Mouse (Mus musculus) midbrain, embryonic 11.5 days (tissue): ENCODE results near the gene Rpl18a. TPM values are rescaled to one million over a fixed set of nuclear protein-coding genes. Genes with fewer than 3 reads are reported as not detected.

Experiments
- ATAC-seq: fragments of 200-750 bp; cut with Nextera tagmentation; 2 replicates; pipeline ENCODE4 v1.8.0; 2017; ENCODE audit warnings: moderate TSS enrichment, moderate library complexity; ENCODE audit not compliant: low FRiP score
- DNase-seq: peaks from one replicate; pipeline ENCODE4 v3.0.0; 2015; ENCODE audit warnings: low spot score; ENCODE audit errors: missing footprints
- H3K27ac ChIP-seq: fragments of 300-500 bp; sonication (generic); 2 replicates; pipeline ENCODE4 v1.5.1; 2014; ENCODE audit warnings: low read depth, low read length
- H3K27me3 ChIP-seq: fragments of 300-500 bp; sonication (generic); 2 replicates; pipeline ENCODE4 v1.6.1; 2014; ENCODE audit warnings: mild to moderate bottlenecking, low read length, moderate library complexity, mixed read lengths; ENCODE audit not compliant: control insufficient read depth, insufficient read depth
- H3K36me3 ChIP-seq: fragments of 300-500 bp; sonication (generic); 2 replicates; pipeline ENCODE4 v1.6.1; 2014; ENCODE audit warnings: mild to moderate bottlenecking, low read length, moderate library complexity, mixed read lengths; ENCODE audit not compliant: control insufficient read depth, insufficient read depth
- H3K4me1 ChIP-seq: fragments of 300-500 bp; sonication (generic); 2 replicates; pipeline ENCODE4 v1.6.1; 2014; ENCODE audit warnings: low read length; ENCODE audit not compliant: control insufficient read depth, insufficient read depth
- H3K4me2 ChIP-seq: fragments of 300-500 bp; sonication (generic); 2 replicates; pipeline ENCODE4 v1.6.1; 2014; ENCODE audit warnings: mild to moderate bottlenecking, moderate library complexity
- H3K4me3 ChIP-seq: fragments of 300-500 bp; sonication (generic); 2 replicates; pipeline ENCODE4 v1.5.1; 2014; ENCODE audit warnings: low read depth, low read length
- H3K9ac ChIP-seq: fragments of 300-500 bp; sonication (generic); 2 replicates; pipeline ENCODE4 v1.6.1; 2014; ENCODE audit warnings: low read length
- H3K9me3 ChIP-seq: fragments of 300-500 bp; sonication (generic); 2 replicates; pipeline ENCODE4 v1.6.1; 2016; ENCODE audit warnings: low read length; ENCODE audit not compliant: control insufficient read depth
- WGBS: fragments of 180-500 bp; shearing (Covaris S2); extraction: QIAGEN DNeasy Blood & Tissue Kit; methylation state at CpG from one replicate; pipeline ENCODE4 v1.1.7; 2014; 5-methylcytosine and 5-hydroxymethylcytosine counted together
- polyA plus RNA-seq: library from polyadenylated mRNA; unstranded; fragments of >200 nt; fragmentation: Nextera tagmentation; extraction: Ambion mirVana; gene quantifications from 2 replicates; pipeline ENCODE4 v1.2.1, GENCODE M21; 2014

Gene Rpl18a
- polyA plus RNA-seq, 1 experiment from 2014 or later = 3,086 TPM

GRCm38 (mm10) chr8:70869199-70869571, 28.0 kb downstream of the Rpl18a start:
- H3K4me2 ChIP-seq = peak overlapping the region; percentile 27; the same call in 1 of the 2 replicates
- H3K27me3 ChIP-seq = no peaks in the 10 kb centered on the region
- peak overlapping the region; percentile 33 for H3K9ac ChIP-seq
- H3K4me1 ChIP-seq = peaks cover 32% of the 10 kb centered on the region
- ATAC-seq (no peak), DNase-seq (peak; percentile 87)
- peak overlapping the region; percentile 32 for H3K27ac ChIP-seq
- 0 out of 2 replicates have a peak overlapping the region, but pooled peaks have one; percentile 7 for H3K4me3 ChIP-seq
- no peaks in the 10 kb centered on the region for H3K9me3 ChIP-seq
- 23% methylated on average over 5 of the region's 5 CpGs for WGBS
- peaks cover 4% of the 10 kb centered on the region; the same call in 1 of the 2 replicates for H3K36me3 ChIP-seq

- 16% methylated on average over 39 of the region's 40 CpGs for WGBS
- Histone ChIP-seq H3K4me2 (peak overlapping the region; percentile 27; the same call in 1 of the 2 replicates), H3K4me1 (peaks cover 37% of the 10 kb centered on the region), H3K9ac (peak overlapping the region; percentile 33), H3K27me3 (no peaks in the 10 kb centered on the region), H3K27ac (peak overlapping the region; percentile 0), H3K36me3 (peaks cover 4% of the 10 kb centered on the region; the same call in 1 of the 2 replicates), H3K9me3 (no peaks in the 10 kb centered on the region), H3K4me3 (no peak overlapping the region)
- ATAC-seq (no peak), DNase-seq (peak; percentile 94)
Measured at GRCm38 (mm10) chr8:70868559-70869198, 28.5 kb downstream of the Rpl18a start.

- Histone ChIP-seq H3K27ac (peak overlapping the region; percentile 86; the same call in 1 of the 2 replicates), H3K27me3 (peaks cover 10% of the 10 kb centered on the region; the same call in 1 of the 2 replicates), H3K36me3 (peaks cover 4% of the 10 kb centered on the region; the same call in 1 of the 2 replicates), H3K4me1 (peaks cover 49% of the 10 kb centered on the region), H3K9me3 (no peaks in the 10 kb centered on the region), H3K4me3 (no peak overlapping the region), H3K4me2 (peak overlapping the region; percentile 48; the same call in 1 of the 2 replicates), H3K9ac (peak overlapping the region; percentile 64; the same call in 1 of the 2 replicates)
- ATAC-seq (no peak), DNase-seq (peak; percentile 86)
- WGBS = 86% methylated on average over 7 of the region's 7 CpGs
Measured at GRCm38 (mm10) chr8:70866566-70866965, 30.6 kb downstream of the Rpl18a start.

GRCm38 (mm10) chr8:70866001-70866520, 31.2 kb downstream of the Rpl18a start:
- Histone ChIP-seq H3K4me3 (peak overlapping the region; percentile 15), H3K9ac (peak overlapping the region; percentile 64), H3K27ac (peak overlapping the region; percentile 86), H3K9me3 (no peaks in the 10 kb centered on the region), H3K36me3 (peaks cover 4% of the 10 kb centered on the region; the same call in 1 of the 2 replicates), H3K4me1 (peaks cover 49% of the 10 kb centered on the region), H3K27me3 (peaks cover 12% of the 10 kb centered on the region; the same call in 1 of the 2 replicates), H3K4me2 (peak overlapping the region; percentile 48)
- DNase-seq = no peak
- ATAC-seq = peak; percentile 17
- WGBS = 9% methylated on average over 12 of the region's 12 CpGs

- Histone ChIP-seq H3K4me2 (peak overlapping the region; percentile 98), H3K27ac (peak overlapping the region; percentile 97), H3K4me1 (peaks cover 49% of the 10 kb centered on the region), H3K4me3 (peak overlapping the region; percentile 62), H3K36me3 (peaks cover 4% of the 10 kb centered on the region; the same call in 1 of the 2 replicates), H3K9ac (peak overlapping the region; percentile 90), H3K27me3 (peaks cover 12% of the 10 kb centered on the region; the same call in 1 of the 2 replicates), H3K9me3 (no peaks in the 10 kb centered on the region)
- DNase-seq = peak; percentile 100
- ATAC-seq = peak; percentile 85
- under 1% methylated on average over 46 of the region's 46 CpGs for WGBS
Measured at GRCm38 (mm10) chr8:70865350-70866000, 31.7 kb downstream of the Rpl18a start.

- Histone ChIP-seq H3K9me3 (no peaks in the 10 kb centered on the region), H3K4me1 (peaks cover 49% of the 10 kb centered on the region), H3K27ac (peak overlapping the region; percentile 97), H3K4me2 (peak overlapping the region; percentile 98), H3K36me3 (peaks cover 4% of the 10 kb centered on the region; the same call in 1 of the 2 replicates), H3K4me3 (peak overlapping the region; percentile 62), H3K9ac (peak overlapping the region; percentile 90), H3K27me3 (peaks cover 12% of the 10 kb centered on the region; the same call in 1 of the 2 replicates)
- WGBS = under 1% methylated on average over 24 of the region's 24 CpGs
- ATAC-seq = peak; percentile 33
- DNase-seq = peak; percentile 97
Measured at GRCm38 (mm10) chr8:70864712-70865221, 32.4 kb downstream of the Rpl18a start.

- WGBS = under 1% methylated on average over 46 of the region's 46 CpGs
- DNase-seq (peak; percentile 96), ATAC-seq (no peak)
- Histone ChIP-seq H3K36me3 (peaks cover 4% of the 10 kb centered on the region; the same call in 1 of the 2 replicates), H3K4me3 (peak overlapping the region; percentile 62), H3K27ac (peak overlapping the region; percentile 97), H3K9me3 (no peaks in the 10 kb centered on the region), H3K4me2 (peak overlapping the region; percentile 98), H3K9ac (peak overlapping the region; percentile 90), H3K27me3 (peaks cover 12% of the 10 kb centered on the region; the same call in 1 of the 2 replicates), H3K4me1 (peaks cover 47% of the 10 kb centered on the region)
Measured at GRCm38 (mm10) chr8:70863956-70864711, 33.1 kb downstream of the Rpl18a start.
